Mouse (Mus musculus): Measurements from ENCODE around the gene Pan3. TPM values are rescaled to one million over a fixed set of nuclear protein-coding genes. Genes with fewer than 3 reads are reported as not detected.

The Pan3 gene
- polyA plus RNA-seq, 1 experiment from 2014 or later = 61.5 TPM

DNA sequence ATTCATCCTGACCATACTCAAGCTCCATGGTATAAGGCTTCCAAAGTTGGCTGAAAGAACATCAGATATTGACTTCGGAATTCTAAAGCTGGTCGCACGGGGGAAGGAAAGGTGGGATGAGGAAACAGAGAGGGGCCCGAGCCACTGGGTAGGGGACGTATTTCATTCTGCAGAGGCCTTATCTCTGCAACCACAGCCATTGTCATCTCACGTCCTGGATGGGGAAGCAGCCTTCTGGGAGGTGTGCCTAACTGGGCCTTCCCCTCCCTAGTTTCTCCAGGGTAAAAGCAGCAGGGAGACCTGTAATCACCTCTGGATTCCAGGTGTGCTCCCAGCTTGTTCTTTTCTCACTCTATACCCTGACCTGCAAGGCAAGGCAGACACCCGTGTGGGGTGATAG, 142.7 kb downstream of the Pan3 start:
- Histone ChIP-seq H3K9ac (ENCODE audit: low read length) (no peak overlapping the region), H3K9me3 (replicated peaks; ENCODE audit: control insufficient read depth, low read length) (no peaks in the 10 kb centered on the region), H3K4me3 (replicated peaks; ENCODE audit: low read length) (no peak overlapping the region), H3K4me2 (ENCODE audit: low read depth, low read length) (no peak overlapping the region), H3K27ac (ENCODE audit: low read length) (no peak overlapping the region), H3K27me3 (ENCODE audit: control insufficient read depth, insufficient read depth, low read length) (no peaks in the 10 kb centered on the region), H3K4me1 (ENCODE audit: control insufficient read depth, insufficient read depth, low read length) (no peaks in the 10 kb centered on the region), H3K36me3 (ENCODE audit: control insufficient read depth, insufficient read depth, low read length) (no peaks in the 10 kb centered on the region)
- 76% methylated on average over 7 of the region's 7 CpGs for WGBS
- no peak for ATAC-seq (ENCODE audit: insufficient read depth, low FRiP score)

DNA sequence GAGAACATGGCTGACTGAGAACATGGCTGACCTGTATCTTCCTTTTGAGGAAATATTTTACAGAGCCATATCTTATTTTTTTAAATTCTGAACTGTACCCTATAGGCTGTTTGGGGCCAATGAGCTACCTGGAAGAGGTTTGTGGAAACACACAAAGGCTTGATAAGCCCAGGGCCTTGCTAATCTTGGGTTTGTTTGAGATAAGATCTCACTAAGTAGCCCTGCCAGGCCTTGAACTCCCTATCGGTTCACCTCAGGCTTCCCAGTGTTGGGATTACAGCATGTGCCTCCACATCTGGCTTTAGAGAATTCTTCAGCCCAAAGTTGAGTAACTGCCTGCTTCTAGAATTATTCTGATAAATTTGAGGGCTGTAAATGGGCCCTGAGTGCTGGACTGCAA, 143.6 kb downstream of the Pan3 start:
- ATAC-seq (ENCODE audit: insufficient read depth, low FRiP score) = no peak
- H3K27me3 ChIP-seq (ENCODE audit: control insufficient read depth, insufficient read depth, low read length) = no peaks in the 10 kb centered on the region
- no peak overlapping the region for H3K4me2 ChIP-seq (ENCODE audit: low read depth, low read length)
- no peak overlapping the region for H3K4me3 ChIP-seq (replicated peaks; ENCODE audit: low read length)
- H3K36me3 ChIP-seq (ENCODE audit: control insufficient read depth, insufficient read depth, low read length) = no peaks in the 10 kb centered on the region
- H3K27ac ChIP-seq (ENCODE audit: low read length) = no peak overlapping the region
- WGBS = 71% methylated on average over 1 of the region's 1 CpGs
- no peaks in the 10 kb centered on the region for H3K9me3 ChIP-seq (replicated peaks; ENCODE audit: control insufficient read depth, low read length)
- no peak overlapping the region for H3K9ac ChIP-seq (ENCODE audit: low read length)
- H3K4me1 ChIP-seq (ENCODE audit: control insufficient read depth, insufficient read depth, low read length) = no peaks in the 10 kb centered on the region

DNA sequence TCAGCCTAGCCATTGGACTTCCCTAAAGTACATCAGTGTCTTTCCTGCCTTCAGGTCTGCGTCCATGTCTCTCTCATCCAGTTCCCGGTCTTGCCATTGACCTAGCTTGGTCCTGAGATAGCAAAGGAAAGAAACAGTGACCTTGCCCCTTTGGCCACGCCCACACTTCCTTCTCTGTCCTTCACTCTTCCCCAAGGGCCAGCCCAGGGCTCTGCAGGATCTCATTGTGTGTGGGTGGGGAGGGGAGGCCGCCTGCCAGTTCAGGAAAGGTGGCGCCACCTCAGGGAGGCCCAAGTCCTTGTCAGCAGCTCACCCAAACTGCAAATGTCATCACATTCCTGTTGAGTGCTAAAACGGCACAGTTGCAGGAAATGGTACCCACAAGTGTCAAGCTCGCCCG, 144.6 kb downstream of the Pan3 start:
- Histone ChIP-seq H3K27me3 (ENCODE audit: control insufficient read depth, insufficient read depth, low read length) (no peaks in the 10 kb centered on the region), H3K4me1 (ENCODE audit: control insufficient read depth, insufficient read depth, low read length) (no peaks in the 10 kb centered on the region), H3K9ac (ENCODE audit: low read length) (no peak overlapping the region), H3K4me2 (ENCODE audit: low read depth, low read length) (no peak overlapping the region), H3K36me3 (ENCODE audit: control insufficient read depth, insufficient read depth, low read length) (no peaks in the 10 kb centered on the region), H3K9me3 (replicated peaks; ENCODE audit: control insufficient read depth, low read length) (no peaks in the 10 kb centered on the region), H3K4me3 (replicated peaks; ENCODE audit: low read length) (no peak overlapping the region), H3K27ac (ENCODE audit: low read length) (no peak overlapping the region)
- 63% methylated on average over 8 of the region's 8 CpGs for WGBS
- peak; percentile 60; the same call in 1 of the 2 replicates for ATAC-seq (ENCODE audit: insufficient read depth, low FRiP score)

DNA sequence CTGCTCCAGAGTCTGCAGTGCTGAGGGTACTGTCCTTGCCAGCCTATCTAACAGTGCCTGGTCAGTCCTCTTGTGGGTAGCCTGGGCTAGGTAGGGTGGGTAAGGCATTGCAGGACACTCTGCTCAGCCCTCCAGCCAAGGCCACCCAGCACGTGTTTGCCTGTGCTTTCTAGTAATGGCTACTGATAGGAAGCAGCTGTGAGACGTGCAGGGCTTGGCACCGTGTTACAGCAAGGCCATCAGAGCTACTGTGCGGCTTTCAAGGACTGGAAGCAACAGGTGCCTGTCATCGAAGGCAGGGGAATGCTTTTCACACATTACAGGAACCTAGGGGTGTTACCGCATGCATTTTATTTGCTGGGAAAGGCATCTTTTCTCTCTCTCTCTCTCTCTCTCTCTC, 147.0 kb downstream of the Pan3 start:
- Histone ChIP-seq H3K9ac (ENCODE audit: low read length) (no peak overlapping the region), H3K27me3 (ENCODE audit: control insufficient read depth, insufficient read depth, low read length) (no peaks in the 10 kb centered on the region), H3K9me3 (replicated peaks; ENCODE audit: control insufficient read depth, low read length) (no peaks in the 10 kb centered on the region), H3K4me1 (ENCODE audit: control insufficient read depth, insufficient read depth, low read length) (no peaks in the 10 kb centered on the region), H3K4me2 (ENCODE audit: low read depth, low read length) (no peak overlapping the region), H3K4me3 (replicated peaks; ENCODE audit: low read length) (no peak overlapping the region), H3K27ac (ENCODE audit: low read length) (no peak overlapping the region), H3K36me3 (ENCODE audit: control insufficient read depth, insufficient read depth, low read length) (no peaks in the 10 kb centered on the region)
- no peak for ATAC-seq (ENCODE audit: insufficient read depth, low FRiP score)
- WGBS = 46% methylated on average over 6 of the region's 6 CpGs

DNA sequence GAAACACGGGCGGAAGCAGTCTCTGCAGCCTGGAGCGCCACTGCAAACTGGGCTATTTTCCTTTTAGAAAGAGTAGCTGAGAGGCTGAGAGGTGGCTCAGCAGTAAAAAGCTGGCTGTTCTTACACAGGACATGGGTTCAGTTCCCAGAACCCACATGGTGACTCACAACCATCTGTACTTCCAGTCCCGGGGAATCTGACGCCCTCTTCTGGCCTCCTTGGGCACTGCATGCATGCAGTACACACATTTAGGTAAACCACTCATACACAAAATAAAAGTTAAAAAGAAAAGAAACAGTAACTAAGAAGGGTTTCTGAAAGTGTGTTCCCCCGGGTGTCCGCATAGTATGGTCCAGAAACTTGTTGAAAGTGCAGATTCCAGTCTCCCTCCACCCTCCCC, 149.2 kb downstream of the Pan3 start:
- Histone ChIP-seq H3K9ac (ENCODE audit: low read length) (no peak overlapping the region), H3K4me2 (ENCODE audit: low read depth, low read length) (no peak overlapping the region), H3K4me1 (ENCODE audit: control insufficient read depth, insufficient read depth, low read length) (no peaks in the 10 kb centered on the region), H3K9me3 (replicated peaks; ENCODE audit: control insufficient read depth, low read length) (no peaks in the 10 kb centered on the region), H3K27ac (ENCODE audit: low read length) (no peak overlapping the region), H3K4me3 (replicated peaks; ENCODE audit: low read length) (no peak overlapping the region), H3K27me3 (ENCODE audit: control insufficient read depth, insufficient read depth, low read length) (no peaks in the 10 kb centered on the region), H3K36me3 (ENCODE audit: control insufficient read depth, insufficient read depth, low read length) (no peaks in the 10 kb centered on the region)
- WGBS = 85% methylated on average over 7 of the region's 7 CpGs
- no peak for ATAC-seq (ENCODE audit: insufficient read depth, low FRiP score)

DNA sequence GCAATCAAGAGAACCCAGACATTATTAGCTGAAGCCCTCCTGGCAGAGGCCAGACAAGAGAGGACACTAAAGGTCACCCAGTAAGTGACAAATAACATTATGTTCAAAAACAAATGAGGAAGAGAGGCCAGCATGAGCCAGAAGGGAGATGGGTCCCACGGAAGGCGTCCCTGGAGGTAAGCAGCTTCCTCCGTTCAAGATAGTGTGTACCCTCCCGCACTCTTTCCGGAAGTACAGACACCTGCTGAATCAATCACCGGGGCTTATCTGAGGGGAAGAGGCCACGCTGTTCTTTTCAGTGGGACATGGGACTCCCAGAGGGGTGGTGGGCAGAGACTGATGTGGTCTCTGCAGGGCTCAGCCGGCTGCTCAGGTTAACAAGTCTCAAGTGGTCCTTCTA, 149.7 kb downstream of the Pan3 start:
- WGBS = 62% methylated on average over 8 of the region's 8 CpGs
- no peak for ATAC-seq (ENCODE audit: insufficient read depth, low FRiP score)
- Histone ChIP-seq H3K4me3 (replicated peaks; ENCODE audit: low read length) (no peak overlapping the region), H3K9me3 (replicated peaks; ENCODE audit: control insufficient read depth, low read length) (no peaks in the 10 kb centered on the region), H3K4me1 (ENCODE audit: control insufficient read depth, insufficient read depth, low read length) (no peaks in the 10 kb centered on the region), H3K27me3 (ENCODE audit: control insufficient read depth, insufficient read depth, low read length) (no peaks in the 10 kb centered on the region), H3K36me3 (ENCODE audit: control insufficient read depth, insufficient read depth, low read length) (no peaks in the 10 kb centered on the region), H3K27ac (ENCODE audit: low read length) (no peak overlapping the region), H3K9ac (ENCODE audit: low read length) (no peak overlapping the region), H3K4me2 (ENCODE audit: low read depth, low read length) (no peak overlapping the region)

DNA sequence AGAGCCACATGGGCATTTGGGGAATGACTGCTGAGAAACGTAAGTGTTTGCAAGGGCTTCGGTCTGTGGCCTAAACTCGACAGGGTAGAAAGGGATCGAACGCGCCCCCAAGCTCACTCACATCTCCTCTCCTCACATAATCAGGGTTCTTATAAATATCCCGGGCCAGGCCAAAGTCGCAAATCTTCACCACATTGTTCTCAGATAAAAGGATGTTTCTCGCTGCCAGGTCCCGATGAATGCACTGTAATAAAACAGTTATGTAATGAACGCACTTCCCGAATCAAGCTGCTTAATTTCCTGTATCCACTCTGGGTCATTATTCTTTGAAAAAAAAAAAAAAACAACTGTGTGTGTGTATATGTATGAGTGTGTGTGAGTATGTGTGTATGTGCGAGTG, 150.2 kb downstream of the Pan3 start:
- WGBS = 86% methylated on average over 13 of the region's 13 CpGs
- no peaks in the 10 kb centered on the region for H3K36me3 ChIP-seq (ENCODE audit: control insufficient read depth, insufficient read depth, low read length)
- no peaks in the 10 kb centered on the region for H3K27me3 ChIP-seq (ENCODE audit: control insufficient read depth, insufficient read depth, low read length)
- H3K9ac ChIP-seq (ENCODE audit: low read length) = no peak overlapping the region
- ATAC-seq (ENCODE audit: insufficient read depth, low FRiP score) = no peak
- H3K4me2 ChIP-seq (ENCODE audit: low read depth, low read length) = no peak overlapping the region
- no peaks in the 10 kb centered on the region for H3K9me3 ChIP-seq (replicated peaks; ENCODE audit: control insufficient read depth, low read length)
- H3K4me1 ChIP-seq (ENCODE audit: control insufficient read depth, insufficient read depth, low read length) = no peaks in the 10 kb centered on the region
- H3K4me3 ChIP-seq (replicated peaks; ENCODE audit: low read length) = no peak overlapping the region
- no peak overlapping the region for H3K27ac ChIP-seq (ENCODE audit: low read length)

DNA sequence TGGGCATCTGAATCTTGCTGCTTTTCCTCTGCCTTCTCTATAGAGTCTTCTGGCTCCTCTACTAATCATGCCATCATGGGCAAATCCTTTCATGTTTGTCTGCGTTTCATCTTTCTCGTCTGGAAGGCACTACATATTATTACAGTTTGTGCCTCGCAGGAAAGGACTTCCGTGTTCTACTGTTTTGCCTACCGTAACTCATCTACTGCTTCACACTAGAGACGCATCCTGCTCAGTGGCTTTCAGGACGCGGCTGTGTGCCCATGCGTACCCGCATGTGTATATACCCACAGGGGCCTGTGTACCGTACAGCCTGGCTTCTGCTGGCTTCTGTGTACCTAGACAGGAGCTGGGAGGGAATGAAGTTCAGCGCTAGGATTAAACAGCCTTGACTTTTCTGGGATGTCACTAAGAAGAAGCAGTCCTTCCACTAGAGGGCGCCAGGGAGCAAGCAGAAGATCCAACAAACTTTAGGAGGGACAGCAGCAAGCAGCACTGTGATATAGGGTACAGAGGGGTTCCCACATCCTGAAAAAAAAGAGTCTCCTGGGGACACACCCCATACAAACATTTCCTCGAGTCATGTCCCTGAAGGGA, 153.8 kb downstream of the Pan3 start:
- WGBS = 38% methylated on average over 14 of the region's 14 CpGs
- H3K4me3 ChIP-seq (replicated peaks; ENCODE audit: low read length) = no peak overlapping the region

DNA sequence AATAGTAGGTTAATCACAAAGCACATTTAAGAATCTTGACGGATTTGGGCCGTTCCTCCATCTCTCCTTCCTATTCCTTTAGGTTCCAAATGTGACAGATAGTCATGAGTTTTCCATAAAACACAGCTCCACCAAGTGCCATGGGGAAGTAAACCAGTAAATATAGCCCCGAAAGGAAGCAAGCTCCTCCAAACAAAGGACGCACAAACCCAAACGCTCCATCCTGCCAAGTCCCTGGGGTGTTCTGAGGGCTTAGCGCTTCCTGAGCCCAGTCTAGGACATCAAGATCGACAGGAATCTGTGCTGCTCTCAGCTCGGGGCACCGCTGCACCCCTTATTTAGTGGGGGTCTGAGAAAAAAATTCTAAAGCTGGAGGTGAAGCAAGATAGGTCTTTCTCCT, 154.7 kb downstream of the Pan3 start:
- ATAC-seq (ENCODE audit: insufficient read depth, low FRiP score) = no peak
- Histone ChIP-seq H3K9me3 (replicated peaks; ENCODE audit: control insufficient read depth, low read length) (no peaks in the 10 kb centered on the region), H3K27me3 (ENCODE audit: control insufficient read depth, insufficient read depth, low read length) (no peaks in the 10 kb centered on the region), H3K4me1 (ENCODE audit: control insufficient read depth, insufficient read depth, low read length) (no peaks in the 10 kb centered on the region), H3K9ac (ENCODE audit: low read length) (no peak overlapping the region), H3K36me3 (ENCODE audit: control insufficient read depth, insufficient read depth, low read length) (no peaks in the 10 kb centered on the region), H3K4me2 (ENCODE audit: low read depth, low read length) (no peak overlapping the region), H3K27ac (ENCODE audit: low read length) (no peak overlapping the region), H3K4me3 (replicated peaks; ENCODE audit: low read length) (no peak overlapping the region)
- 75% methylated on average over 9 of the region's 9 CpGs for WGBS

More for the DNA sequence above, 153.8 kb downstream of the Pan3 start:
- no peaks in the 10 kb centered on the region for H3K27me3 ChIP-seq (ENCODE audit: control insufficient read depth, insufficient read depth, low read length)
- H3K36me3 ChIP-seq (ENCODE audit: control insufficient read depth, insufficient read depth, low read length) = no peaks in the 10 kb centered on the region
- no peaks in the 10 kb centered on the region for H3K4me1 ChIP-seq (ENCODE audit: control insufficient read depth, insufficient read depth, low read length)
- no peaks in the 10 kb centered on the region for H3K9me3 ChIP-seq (replicated peaks; ENCODE audit: control insufficient read depth, low read length)
- H3K4me2 ChIP-seq (ENCODE audit: low read depth, low read length) = no peak overlapping the region
- H3K9ac ChIP-seq (ENCODE audit: low read length) = no peak overlapping the region
- no peak overlapping the region for H3K27ac ChIP-seq (ENCODE audit: low read length)
- no peak for ATAC-seq (ENCODE audit: insufficient read depth, low FRiP score)

DNA sequence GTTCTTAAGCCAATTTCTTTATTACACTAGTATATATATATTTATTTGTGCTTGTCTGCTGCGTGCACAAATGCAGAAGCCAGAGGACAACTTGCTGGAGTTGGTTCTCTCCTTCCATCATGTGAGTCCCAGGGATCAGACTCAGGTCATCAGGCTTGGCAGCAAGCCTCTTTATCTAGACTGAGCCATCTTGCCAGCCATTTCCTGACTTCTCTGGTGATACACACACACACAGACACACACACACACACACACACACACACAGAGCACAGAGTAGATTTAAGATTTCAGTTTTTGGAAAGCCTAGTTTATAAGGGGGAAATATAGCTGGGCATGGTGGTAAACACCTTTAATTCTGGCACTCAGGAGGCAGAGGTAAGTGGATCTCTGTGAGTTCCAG, 155.1 kb downstream of the Pan3 start:
- Histone ChIP-seq H3K27ac (ENCODE audit: low read length) (no peak overlapping the region), H3K4me3 (replicated peaks; ENCODE audit: low read length) (no peak overlapping the region), H3K36me3 (ENCODE audit: control insufficient read depth, insufficient read depth, low read length) (no peaks in the 10 kb centered on the region), H3K4me2 (ENCODE audit: low read depth, low read length) (no peak overlapping the region), H3K27me3 (ENCODE audit: control insufficient read depth, insufficient read depth, low read length) (no peaks in the 10 kb centered on the region), H3K9ac (ENCODE audit: low read length) (no peak overlapping the region), H3K9me3 (replicated peaks; ENCODE audit: control insufficient read depth, low read length) (no peaks in the 10 kb centered on the region), H3K4me1 (ENCODE audit: control insufficient read depth, insufficient read depth, low read length) (no peaks in the 10 kb centered on the region)
- WGBS = 67% methylated on average over 1 of the region's 1 CpGs
- ATAC-seq (ENCODE audit: insufficient read depth, low FRiP score) = no peak
